Mouse (Mus musculus): ENCODE measurements at regions not wholly inside any gene's neighbourhood (a gene's known extent, or its start where the extent isn't known, plus 50 kb on each side); places are given as distances from the start of the nearest gene placed in this dataset.
A peak's percentile ranks its signal among the peaks of the same experiment; 100 is the strongest.

- no peak overlapping the region for H3K4me2 ChIP-seq (ENCODE audit: low read length)
These were observed 611.9 kb downstream of the A830018L16Rik start for GRCm38 (mm10) chr1:12025791-12026190.

GRCm38 (mm10) chr1:12027442-12027841, 613.5 kb downstream of the A830018L16Rik start:
- H3K27me3 ChIP-seq (replicated peaks; ENCODE audit: control insufficient read depth, insufficient read depth, low read length) = no peaks in the 10 kb centered on the region
- no peak overlapping the region for H3K4me3 ChIP-seq (ENCODE audit: low read length)
- 77% methylated on average over 2 of the region's 2 CpGs for WGBS
- no peak for ATAC-seq
- H3K9me3 ChIP-seq (ENCODE audit: control insufficient read depth, low read length) = no peaks in the 10 kb centered on the region
- no peak overlapping the region for H3K4me2 ChIP-seq (ENCODE audit: low read length)
- no peak overlapping the region for H3K9ac ChIP-seq (ENCODE audit: low read depth, low read length)
- no peak overlapping the region for H3K27ac ChIP-seq (ENCODE audit: low read depth, low read length)
- H3K36me3 ChIP-seq (ENCODE audit: control insufficient read depth, insufficient read depth, low read length) = no peaks in the 10 kb centered on the region
- no peaks in the 10 kb centered on the region for H3K4me1 ChIP-seq (ENCODE audit: control insufficient read depth, insufficient read depth, low read depth, low read length)

More at GRCm38 (mm10) chr1:12025791-12026190, 611.9 kb downstream of the A830018L16Rik start:
- Histone ChIP-seq H3K4me1 (ENCODE audit: control insufficient read depth, insufficient read depth, low read depth, low read length) (no peaks in the 10 kb centered on the region), H3K27me3 (replicated peaks; ENCODE audit: control insufficient read depth, insufficient read depth, low read length) (no peaks in the 10 kb centered on the region), H3K4me3 (ENCODE audit: low read length) (no peak overlapping the region), H3K27ac (ENCODE audit: low read depth, low read length) (no peak overlapping the region), H3K36me3 (ENCODE audit: control insufficient read depth, insufficient read depth, low read length) (no peaks in the 10 kb centered on the region), H3K9me3 (ENCODE audit: control insufficient read depth, low read length) (no peaks in the 10 kb centered on the region), H3K9ac (ENCODE audit: low read depth, low read length) (no peak overlapping the region)
- no peak; the same call in 1 of the 2 replicates for ATAC-seq

GRCm38 (mm10) chr1:12028074-12028473, 614.2 kb downstream of the A830018L16Rik start:
- 81% methylated on average over 4 of the region's 4 CpGs for WGBS
- no peak for ATAC-seq

GRCm38 (mm10) chr1:12051931-12052482, 638.1 kb downstream of the A830018L16Rik start:
- Histone ChIP-seq H3K27ac (ENCODE audit: low read depth, low read length) (no peak overlapping the region), H3K4me1 (ENCODE audit: control insufficient read depth, insufficient read depth, low read depth, low read length) (no peaks in the 10 kb centered on the region), H3K27me3 (replicated peaks; ENCODE audit: control insufficient read depth, insufficient read depth, low read length) (no peaks in the 10 kb centered on the region), H3K36me3 (ENCODE audit: control insufficient read depth, insufficient read depth, low read length) (no peaks in the 10 kb centered on the region), H3K9ac (ENCODE audit: low read depth, low read length) (no peak overlapping the region), H3K4me3 (ENCODE audit: low read length) (no peak overlapping the region), H3K9me3 (ENCODE audit: control insufficient read depth, low read length) (no peaks in the 10 kb centered on the region), H3K4me2 (ENCODE audit: low read length) (no peak overlapping the region)
- ATAC-seq = no peak
- WGBS = 78% methylated on average over 8 of the region's 8 CpGs

More at GRCm38 (mm10) chr1:12028074-12028473, 614.2 kb downstream of the A830018L16Rik start:
- no peak overlapping the region for H3K4me2 ChIP-seq (ENCODE audit: low read length)
- no peak overlapping the region for H3K9ac ChIP-seq (ENCODE audit: low read depth, low read length)
- no peak overlapping the region for H3K4me3 ChIP-seq (ENCODE audit: low read length)
- H3K36me3 ChIP-seq (ENCODE audit: control insufficient read depth, insufficient read depth, low read length) = no peaks in the 10 kb centered on the region
- H3K27me3 ChIP-seq (replicated peaks; ENCODE audit: control insufficient read depth, insufficient read depth, low read length) = no peaks in the 10 kb centered on the region
- H3K4me1 ChIP-seq (ENCODE audit: control insufficient read depth, insufficient read depth, low read depth, low read length) = no peaks in the 10 kb centered on the region
- H3K9me3 ChIP-seq (ENCODE audit: control insufficient read depth, low read length) = no peaks in the 10 kb centered on the region
- no peak overlapping the region for H3K27ac ChIP-seq (ENCODE audit: low read depth, low read length)

- peak; percentile 95 for ATAC-seq
- no peaks in the 10 kb centered on the region for H3K4me1 ChIP-seq (ENCODE audit: control insufficient read depth, insufficient read depth, low read depth, low read length)
- WGBS = 11% methylated on average over 3 of the region's 3 CpGs
- no peak overlapping the region for H3K9ac ChIP-seq (ENCODE audit: low read depth, low read length)
- no peak overlapping the region for H3K4me3 ChIP-seq (ENCODE audit: low read length)
- H3K27me3 ChIP-seq (replicated peaks; ENCODE audit: control insufficient read depth, insufficient read depth, low read length) = no peaks in the 10 kb centered on the region
- H3K36me3 ChIP-seq (ENCODE audit: control insufficient read depth, insufficient read depth, low read length) = no peaks in the 10 kb centered on the region
- no peak overlapping the region for H3K4me2 ChIP-seq (ENCODE audit: low read length)
- no peak overlapping the region for H3K27ac ChIP-seq (ENCODE audit: low read depth, low read length)
- no peaks in the 10 kb centered on the region for H3K9me3 ChIP-seq (ENCODE audit: control insufficient read depth, low read length)
These were observed 642.1 kb downstream of the A830018L16Rik start for GRCm38 (mm10) chr1:12055865-12056560.

GRCm38 (mm10) chr1:12065016-12065513, 651.2 kb downstream of the A830018L16Rik start:
- 95% methylated on average over 6 of the region's 6 CpGs for WGBS
- no peak for ATAC-seq
- no peaks in the 10 kb centered on the region for H3K36me3 ChIP-seq (ENCODE audit: control insufficient read depth, insufficient read depth, low read length)
- H3K9me3 ChIP-seq (ENCODE audit: control insufficient read depth, low read length) = no peaks in the 10 kb centered on the region
- no peaks in the 10 kb centered on the region for H3K27me3 ChIP-seq (replicated peaks; ENCODE audit: control insufficient read depth, insufficient read depth, low read length)
- no peak overlapping the region for H3K4me3 ChIP-seq (ENCODE audit: low read length)
- H3K27ac ChIP-seq (ENCODE audit: low read depth, low read length) = no peak overlapping the region
- H3K4me1 ChIP-seq (ENCODE audit: control insufficient read depth, insufficient read depth, low read depth, low read length) = no peaks in the 10 kb centered on the region
- no peak overlapping the region for H3K4me2 ChIP-seq (ENCODE audit: low read length)
- H3K9ac ChIP-seq (ENCODE audit: low read depth, low read length) = no peak overlapping the region

- 46% methylated on average over 1 of the region's 1 CpGs for WGBS
- Histone ChIP-seq H3K27me3 (replicated peaks; ENCODE audit: control insufficient read depth, insufficient read depth, low read length) (no peaks in the 10 kb centered on the region), H3K9me3 (ENCODE audit: control insufficient read depth, low read length) (no peaks in the 10 kb centered on the region), H3K4me2 (ENCODE audit: low read length) (no peak overlapping the region), H3K27ac (ENCODE audit: low read depth, low read length) (no peak overlapping the region), H3K9ac (ENCODE audit: low read depth, low read length) (no peak overlapping the region), H3K4me3 (ENCODE audit: low read length) (no peak overlapping the region), H3K36me3 (ENCODE audit: control insufficient read depth, insufficient read depth, low read length) (no peaks in the 10 kb centered on the region), H3K4me1 (ENCODE audit: control insufficient read depth, insufficient read depth, low read depth, low read length) (no peaks in the 10 kb centered on the region)
- peak; percentile 63 for ATAC-seq
These were observed 678.9 kb downstream of the A830018L16Rik start for GRCm38 (mm10) chr1:12092564-12093504.

GRCm38 (mm10) chr1:12115041-12115828, 701.3 kb downstream of the A830018L16Rik start:
- H3K27me3 ChIP-seq (replicated peaks; ENCODE audit: control insufficient read depth, insufficient read depth, low read length) = no peaks in the 10 kb centered on the region
- no peak overlapping the region for H3K27ac ChIP-seq (ENCODE audit: low read depth, low read length)
- no peaks in the 10 kb centered on the region for H3K9me3 ChIP-seq (ENCODE audit: control insufficient read depth, low read length)
- no peaks in the 10 kb centered on the region for H3K4me1 ChIP-seq (ENCODE audit: control insufficient read depth, insufficient read depth, low read depth, low read length)
- no peak overlapping the region for H3K4me3 ChIP-seq (ENCODE audit: low read length)
- H3K36me3 ChIP-seq (ENCODE audit: control insufficient read depth, insufficient read depth, low read length) = no peaks in the 10 kb centered on the region
- no peak overlapping the region for H3K9ac ChIP-seq (ENCODE audit: low read depth, low read length)
- no peak overlapping the region for H3K4me2 ChIP-seq (ENCODE audit: low read length)
- no peak for ATAC-seq
